Mouse (Mus musculus): Measurements from ENCODE around the gene Slc45a2. TPM values are rescaled to one million over a fixed set of nuclear protein-coding genes. Genes with fewer than 3 reads are reported as not detected.

Gene Slc45a2
- polyA plus RNA-seq, 1 experiment from 2014 or later, result 0.20 TPM

DNA sequence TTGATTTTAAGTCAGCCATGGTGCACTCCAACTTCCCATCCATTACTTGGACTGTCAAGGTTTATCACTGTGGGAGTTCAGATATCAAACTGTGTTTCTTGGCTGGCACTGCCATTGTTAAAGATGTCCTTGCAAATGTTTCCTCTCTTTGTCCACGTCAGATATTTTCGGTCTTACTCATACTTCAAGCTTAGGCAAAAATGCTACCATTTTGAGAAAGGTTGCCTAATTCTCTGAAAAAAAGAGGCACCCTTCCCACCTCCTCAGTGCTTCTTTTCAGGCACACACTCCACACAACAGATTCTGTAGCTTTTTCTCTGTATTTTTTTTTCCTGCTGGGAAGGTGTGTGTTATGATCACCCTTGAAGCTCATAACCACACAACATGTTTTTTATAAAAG, 40.7 kb downstream of the Slc45a2 start:
- ATAC-seq (replicated peaks; ENCODE audit: low FRiP score) (no peak), DNase-seq (ENCODE audit: low spot score) (no peak)
- Histone ChIP-seq H3K27ac (ENCODE audit: low read depth, low read length) (no peak overlapping the region), H3K4me1 (replicated peaks; ENCODE audit: control insufficient read depth, insufficient read depth, low read length) (peaks cover 8% of the 10 kb centered on the region), H3K4me3 (ENCODE audit: low read depth, low read length) (no peak overlapping the region), H3K9me3 (ENCODE audit: control insufficient read depth, low read length) (no peaks in the 10 kb centered on the region), H3K9ac (ENCODE audit: low read length) (no peak overlapping the region), H3K27me3 (ENCODE audit: control insufficient read depth, insufficient read depth, low read length) (peaks cover 22% of the 10 kb centered on the region), H3K4me2 (ENCODE audit: low read depth, low read length, severe bottlenecking) (no peak overlapping the region), H3K36me3 (ENCODE audit: control insufficient read depth, insufficient read depth, low read length) (no peaks in the 10 kb centered on the region)
- 86% methylated on average over 2 of the region's 2 CpGs for WGBS

- Histone ChIP-seq H3K4me2 (ENCODE audit: low read depth, low read length, severe bottlenecking) (no peak overlapping the region), H3K9ac (ENCODE audit: low read length) (no peak overlapping the region), H3K4me3 (ENCODE audit: low read depth, low read length) (no peak overlapping the region), H3K27ac (ENCODE audit: low read depth, low read length) (no peak overlapping the region), H3K4me1 (replicated peaks; ENCODE audit: control insufficient read depth, insufficient read depth, low read length) (no peaks in the 10 kb centered on the region), H3K9me3 (ENCODE audit: control insufficient read depth, low read length) (no peaks in the 10 kb centered on the region), H3K36me3 (ENCODE audit: control insufficient read depth, insufficient read depth, low read length) (no peaks in the 10 kb centered on the region), H3K27me3 (ENCODE audit: control insufficient read depth, insufficient read depth, low read length) (peaks cover 6% of the 10 kb centered on the region)
- DNase-seq (ENCODE audit: low spot score), result no peak
- no peak for ATAC-seq (replicated peaks; ENCODE audit: low FRiP score)
- 90% methylated on average over 5 of the region's 5 CpGs for WGBS
Observed at GRCm38 (mm10) chr15:11042828-11043227, 42.3 kb downstream of the Slc45a2 start.

DNA sequence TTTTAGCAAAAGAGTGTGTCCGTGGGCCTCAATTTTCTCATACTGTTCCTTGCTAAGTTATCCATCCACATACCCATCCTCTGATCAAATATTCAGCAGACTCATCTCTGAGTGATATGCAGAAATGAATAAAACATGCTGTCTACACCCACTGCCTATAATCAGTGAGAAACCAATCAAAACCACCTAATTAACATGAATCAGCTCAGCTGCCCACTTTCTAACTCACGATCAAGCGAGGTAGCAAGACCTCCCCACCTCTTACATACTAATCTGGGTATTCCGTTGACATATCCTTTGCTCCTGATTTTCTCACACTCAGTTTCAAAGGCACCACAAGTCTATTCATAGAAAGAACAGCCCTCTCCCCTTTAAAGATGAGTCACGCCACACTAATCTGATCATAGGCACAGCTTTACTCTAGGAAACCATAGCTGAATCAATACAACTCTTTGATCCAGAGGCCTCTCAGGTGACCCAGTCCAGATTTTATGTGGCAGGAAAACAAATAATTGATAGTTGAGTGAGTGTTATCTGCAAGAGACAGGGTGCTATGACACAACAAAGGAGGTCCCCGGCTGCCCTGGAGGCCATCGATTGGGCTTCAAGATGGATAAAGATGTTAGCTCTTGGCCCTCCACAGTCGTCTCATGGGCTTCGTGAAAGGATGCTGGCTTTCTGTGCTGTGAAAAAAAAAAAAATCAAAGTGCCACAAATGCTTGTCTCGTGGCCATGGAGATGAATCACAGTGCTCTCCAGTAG, 53.3 kb downstream of the Slc45a2 start:
- H3K4me1 ChIP-seq (replicated peaks; ENCODE audit: control insufficient read depth, insufficient read depth, low read length), result no peaks in the 10 kb centered on the region
- no peak overlapping the region for H3K4me3 ChIP-seq (ENCODE audit: low read depth, low read length)
- H3K4me2 ChIP-seq (ENCODE audit: low read depth, low read length, severe bottlenecking), result no peak overlapping the region
- H3K9ac ChIP-seq (ENCODE audit: low read length), result no peak overlapping the region
- DNase-seq (ENCODE audit: low spot score), result peak; percentile 20
- no peak overlapping the region for H3K27ac ChIP-seq (ENCODE audit: low read depth, low read length)
- 71% methylated on average over 10 of the region's 10 CpGs for WGBS
- ATAC-seq (replicated peaks; ENCODE audit: low FRiP score), result no peak
- no peaks in the 10 kb centered on the region for H3K27me3 ChIP-seq (ENCODE audit: control insufficient read depth, insufficient read depth, low read length)
- H3K36me3 ChIP-seq (ENCODE audit: control insufficient read depth, insufficient read depth, low read length), result no peaks in the 10 kb centered on the region
- no peaks in the 10 kb centered on the region for H3K9me3 ChIP-seq (ENCODE audit: control insufficient read depth, low read length)

DNA sequence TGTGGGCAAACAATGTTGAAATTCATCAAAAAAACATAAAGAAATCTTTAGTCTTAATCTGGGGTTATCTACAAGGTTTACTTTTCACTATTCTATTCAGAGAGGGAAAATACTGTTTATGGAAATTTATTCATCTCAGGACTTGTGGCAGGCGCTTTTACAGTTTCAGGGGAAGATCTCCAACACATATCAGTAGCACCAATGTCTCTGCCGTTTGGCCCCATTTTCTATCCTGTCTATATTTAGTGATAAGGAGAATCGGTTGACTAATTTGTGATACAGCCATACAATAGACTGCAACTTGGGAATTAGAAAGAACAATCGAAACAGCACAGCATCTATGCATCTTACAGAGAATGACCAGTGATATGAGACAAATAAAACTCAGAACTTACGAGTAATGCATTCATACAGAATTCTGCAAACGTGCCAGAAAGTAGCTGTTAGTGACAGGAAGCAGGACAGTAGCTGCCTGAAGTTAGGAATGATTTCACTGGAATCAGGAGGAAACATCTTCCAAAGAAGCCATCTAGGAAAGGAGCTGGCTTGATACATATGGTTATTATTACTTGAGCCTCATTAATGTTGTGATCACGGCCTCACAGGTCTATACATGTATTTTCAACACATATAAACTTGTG, 54.0 kb downstream of the Slc45a2 start:
- Histone ChIP-seq H3K27ac (ENCODE audit: low read depth, low read length) (no peak overlapping the region), H3K36me3 (ENCODE audit: control insufficient read depth, insufficient read depth, low read length) (no peaks in the 10 kb centered on the region), H3K4me1 (replicated peaks; ENCODE audit: control insufficient read depth, insufficient read depth, low read length) (no peaks in the 10 kb centered on the region), H3K27me3 (ENCODE audit: control insufficient read depth, insufficient read depth, low read length) (no peaks in the 10 kb centered on the region), H3K9ac (ENCODE audit: low read length) (no peak overlapping the region), H3K4me2 (ENCODE audit: low read depth, low read length, severe bottlenecking) (no peak overlapping the region), H3K4me3 (ENCODE audit: low read depth, low read length) (no peak overlapping the region), H3K9me3 (ENCODE audit: control insufficient read depth, low read length) (no peaks in the 10 kb centered on the region)
- WGBS, result 87% methylated on average over 7 of the region's 7 CpGs
- no peak for ATAC-seq (replicated peaks; ENCODE audit: low FRiP score)
- DNase-seq (ENCODE audit: low spot score), result no peak

DNA sequence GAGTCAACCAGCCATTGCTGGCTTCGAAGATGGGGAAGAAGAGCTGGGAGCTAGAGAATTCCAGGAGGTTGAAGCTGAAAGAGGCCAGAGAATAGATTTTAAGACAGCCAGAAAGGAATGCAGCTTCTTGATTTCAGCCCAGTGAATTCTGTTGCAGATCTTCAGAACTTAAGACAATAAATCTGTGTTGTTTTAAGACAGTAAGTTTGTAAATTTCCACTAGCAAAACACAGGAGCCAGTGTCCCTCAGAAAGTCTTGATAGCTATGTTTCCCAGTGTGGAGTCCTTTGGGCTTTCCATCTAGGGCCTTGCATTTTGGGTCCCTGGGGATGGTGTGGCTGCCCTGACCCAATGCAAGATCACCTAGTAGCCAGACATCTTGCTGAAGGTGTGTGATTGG, 62.4 kb downstream of the Slc45a2 start:
- DNase-seq (ENCODE audit: low spot score), result no peak
- H3K9ac ChIP-seq (ENCODE audit: low read length), result no peak overlapping the region
- H3K9me3 ChIP-seq (ENCODE audit: control insufficient read depth, low read length), result no peaks in the 10 kb centered on the region
- H3K4me1 ChIP-seq (replicated peaks; ENCODE audit: control insufficient read depth, insufficient read depth, low read length), result peaks cover 3% of the 10 kb centered on the region; the same call in 1 of the 2 replicates
- WGBS, result 97% methylated on average over 1 of the region's 1 CpGs
- H3K4me2 ChIP-seq (ENCODE audit: low read depth, low read length, severe bottlenecking), result no peak overlapping the region
- no peak overlapping the region for H3K4me3 ChIP-seq (ENCODE audit: low read depth, low read length)
- H3K27ac ChIP-seq (ENCODE audit: low read depth, low read length), result no peak overlapping the region
- no peaks in the 10 kb centered on the region; the same call in 1 of the 2 replicates for H3K27me3 ChIP-seq (ENCODE audit: control insufficient read depth, insufficient read depth, low read length)
- no peaks in the 10 kb centered on the region for H3K36me3 ChIP-seq (ENCODE audit: control insufficient read depth, insufficient read depth, low read length)
- no peak for ATAC-seq (replicated peaks; ENCODE audit: low FRiP score)

- DNase-seq (ENCODE audit: low spot score), result no peak
Observed at GRCm38 (mm10) chr15:11064160-11064557, 63.6 kb downstream of the Slc45a2 start.

GRCm38 (mm10) chr15:11064558-11065411, 64.3 kb downstream of the Slc45a2 start, which contains the start of gene Adamts12:
TSS of gene Adamts12 (plus strand) at chr15:11064790.
- Histone ChIP-seq H3K4me2 (ENCODE audit: low read depth, low read length, severe bottlenecking) (peak within 1 kb of the TSS; percentile 41), H3K9ac (ENCODE audit: low read length) (peak within 1 kb of the TSS; percentile 23), H3K27ac (ENCODE audit: low read depth, low read length) (no peak within 1 kb of the TSS), H3K4me3 (ENCODE audit: low read depth, low read length) (peak within 1 kb of the TSS; percentile 16), H3K4me1 (replicated peaks; ENCODE audit: control insufficient read depth, insufficient read depth, low read length) (peaks cover 3% of the 10 kb centered on the region; the same call in 1 of the 2 replicates), H3K27me3 (ENCODE audit: control insufficient read depth, insufficient read depth, low read length) (no peaks in the 10 kb centered on the region; the same call in 1 of the 2 replicates), H3K36me3 (ENCODE audit: control insufficient read depth, insufficient read depth, low read length) (no peaks in the 10 kb centered on the region), H3K9me3 (ENCODE audit: control insufficient read depth, low read length) (no peaks in the 10 kb centered on the region)
- DNase-seq (ENCODE audit: low spot score) (peak; percentile 60), ATAC-seq (replicated peaks; ENCODE audit: low FRiP score) (peak; percentile 78)
- 2% methylated on average over 25 of the region's 25 CpGs for WGBS

More at GRCm38 (mm10) chr15:11064160-11064557, 63.6 kb downstream of the Slc45a2 start:
- H3K4me1 ChIP-seq (replicated peaks; ENCODE audit: control insufficient read depth, insufficient read depth, low read length), result peaks cover 3% of the 10 kb centered on the region; the same call in 1 of the 2 replicates
- H3K4me2 ChIP-seq (ENCODE audit: low read depth, low read length, severe bottlenecking), result peak overlapping the region; percentile 41
- no peaks in the 10 kb centered on the region for H3K9me3 ChIP-seq (ENCODE audit: control insufficient read depth, low read length)
- no peak overlapping the region for H3K9ac ChIP-seq (ENCODE audit: low read length)
- H3K4me3 ChIP-seq (ENCODE audit: low read depth, low read length), result 0 out of 2 replicates have a peak overlapping the region, but pooled peaks have one; percentile 16
- 20% methylated on average over 2 of the region's 2 CpGs for WGBS
- no peak overlapping the region for H3K27ac ChIP-seq (ENCODE audit: low read depth, low read length)
- no peaks in the 10 kb centered on the region for H3K36me3 ChIP-seq (ENCODE audit: control insufficient read depth, insufficient read depth, low read length)
- ATAC-seq (replicated peaks; ENCODE audit: low FRiP score), result peak; percentile 50
- H3K27me3 ChIP-seq (ENCODE audit: control insufficient read depth, insufficient read depth, low read length), result no peaks in the 10 kb centered on the region; the same call in 1 of the 2 replicates

- H3K4me1 ChIP-seq (replicated peaks; ENCODE audit: control insufficient read depth, insufficient read depth, low read length), result peaks cover 3% of the 10 kb centered on the region; the same call in 1 of the 2 replicates
- 13% methylated on average over 9 of the region's 9 CpGs for WGBS
- ATAC-seq (replicated peaks; ENCODE audit: low FRiP score) (no peak), DNase-seq (ENCODE audit: low spot score) (no peak)
- H3K9ac ChIP-seq (ENCODE audit: low read length), result no peak overlapping the region; the same call in 1 of the 2 replicates
- H3K36me3 ChIP-seq (ENCODE audit: control insufficient read depth, insufficient read depth, low read length), result no peaks in the 10 kb centered on the region
- no peak overlapping the region for H3K27ac ChIP-seq (ENCODE audit: low read depth, low read length)
- H3K27me3 ChIP-seq (ENCODE audit: control insufficient read depth, insufficient read depth, low read length), result no peaks in the 10 kb centered on the region; the same call in 1 of the 2 replicates
- H3K9me3 ChIP-seq (ENCODE audit: control insufficient read depth, low read length), result no peaks in the 10 kb centered on the region
- H3K4me3 ChIP-seq (ENCODE audit: low read depth, low read length), result peak overlapping the region; percentile 16; the same call in 1 of the 2 replicates
- H3K4me2 ChIP-seq (ENCODE audit: low read depth, low read length, severe bottlenecking), result peak overlapping the region; percentile 41; the same call in 1 of the 2 replicates
Observed at GRCm38 (mm10) chr15:11065528-11066171, 65.1 kb downstream of the Slc45a2 start.
